Mouse (Mus musculus) heart, embryonic 16.5 days (tissue): ENCODE data around the gene Gm20388. TPM values are rescaled to one million over a fixed set of nuclear protein-coding genes. Genes with fewer than 3 reads are reported as not detected.

Source experiments
- ATAC-seq: fragments of 200-750 bp; cut with Nextera tagmentation; replicated peaks from 2 replicates; pipeline ENCODE4 v1.8.0; 2017; ENCODE audit warnings: moderate number of reproducible peaks; ENCODE audit not compliant: insufficient read depth, low FRiP score; ENCODE audit errors: extremely low read depth
- H3K27ac ChIP-seq: fragments of 300-500 bp; sonication (generic); 2 replicates; pipeline ENCODE4 v1.5.1; 2014; ENCODE audit warnings: mild to moderate bottlenecking, low read length, control low read depth, moderate library complexity
- H3K27me3 ChIP-seq: fragments of 300-500 bp; sonication (generic); 2 replicates; pipeline ENCODE4 v1.6.1; 2014; ENCODE audit warnings: low read length, mixed read lengths; ENCODE audit not compliant: control insufficient read depth, insufficient read depth
- H3K36me3 ChIP-seq: fragments of 300-500 bp; sonication (generic); 2 replicates; pipeline ENCODE4 v1.6.1; 2014; ENCODE audit not compliant: control insufficient read depth, insufficient read depth
- H3K4me1 ChIP-seq: fragments of 300-500 bp; sonication (generic); 2 replicates; pipeline ENCODE4 v1.6.1; 2014; ENCODE audit warnings: low read length, mixed read lengths; ENCODE audit not compliant: control insufficient read depth, insufficient read depth
- H3K4me2 ChIP-seq: fragments of 300-500 bp; sonication (generic); 2 replicates; pipeline ENCODE4 v1.6.1; 2014; ENCODE audit warnings: low read depth, mild to moderate bottlenecking, control low read depth, low read length
- H3K4me3 ChIP-seq: fragments of 300-500 bp; sonication (generic); 2 replicates; pipeline ENCODE4 v1.5.1; 2014; ENCODE audit warnings: mild to moderate bottlenecking, control low read depth, low read length
- H3K9ac ChIP-seq: fragments of 300-500 bp; sonication (generic); 2 replicates; pipeline ENCODE4 v1.6.1; 2014; ENCODE audit warnings: low read length, control low read depth
- H3K9me3 ChIP-seq: fragments of 300-500 bp; sonication (generic); replicated peaks from 2 replicates; pipeline ENCODE4 v1.6.1; 2016; ENCODE audit warnings: low read length; ENCODE audit not compliant: control insufficient read depth
- WGBS: fragments of 180-500 bp; shearing (Covaris S2); extraction: QIAGEN DNeasy Blood & Tissue Kit; methylation state at CpG from one replicate; pipeline ENCODE4 v1.1.7; 2014; 5-methylcytosine and 5-hydroxymethylcytosine counted together
- polyA plus RNA-seq: library from polyadenylated mRNA; unstranded; fragments of >200 nt; fragmentation: Nextera tagmentation; extraction: Ambion mirVana; gene quantifications from 2 replicates; pipeline ENCODE4 v1.2.1, GENCODE M21; 2015

Gene Gm20388
- polyA plus RNA-seq, 1 experiment from 2014 or later = 4.5 TPM

DNA sequence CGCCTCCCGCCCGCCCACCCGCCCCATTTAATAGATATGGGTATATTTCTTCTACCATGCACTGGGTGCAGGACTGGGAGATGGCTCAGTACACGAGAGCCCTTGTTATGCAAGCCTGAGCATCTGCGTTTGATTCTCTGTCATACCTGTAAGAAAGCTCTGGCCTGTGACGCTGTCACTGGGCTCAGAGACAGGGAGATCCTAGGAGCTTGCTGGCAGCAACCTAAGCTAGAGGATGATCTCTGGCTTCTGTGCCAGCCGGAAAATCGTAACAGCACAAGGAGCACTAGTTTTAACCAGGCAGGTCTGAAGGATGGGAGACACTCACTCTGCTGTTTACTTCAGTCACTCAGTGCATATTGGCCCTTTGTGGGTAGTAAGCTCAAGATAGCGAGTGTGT lies 33.0 kb downstream of the Gm20388 start:
- H3K9me3 ChIP-seq = no peaks in the 10 kb centered on the region
- WGBS = 89% methylated on average over 10 of the region's 10 CpGs
- no peak overlapping the region for H3K9ac ChIP-seq
- no peak overlapping the region for H3K4me3 ChIP-seq
- peaks cover 32% of the 10 kb centered on the region for H3K36me3 ChIP-seq
- H3K4me2 ChIP-seq = no peak overlapping the region
- no peaks in the 10 kb centered on the region for H3K4me1 ChIP-seq
- H3K27me3 ChIP-seq = no peaks in the 10 kb centered on the region
- H3K27ac ChIP-seq = no peak overlapping the region
- no peak for ATAC-seq

DNA sequence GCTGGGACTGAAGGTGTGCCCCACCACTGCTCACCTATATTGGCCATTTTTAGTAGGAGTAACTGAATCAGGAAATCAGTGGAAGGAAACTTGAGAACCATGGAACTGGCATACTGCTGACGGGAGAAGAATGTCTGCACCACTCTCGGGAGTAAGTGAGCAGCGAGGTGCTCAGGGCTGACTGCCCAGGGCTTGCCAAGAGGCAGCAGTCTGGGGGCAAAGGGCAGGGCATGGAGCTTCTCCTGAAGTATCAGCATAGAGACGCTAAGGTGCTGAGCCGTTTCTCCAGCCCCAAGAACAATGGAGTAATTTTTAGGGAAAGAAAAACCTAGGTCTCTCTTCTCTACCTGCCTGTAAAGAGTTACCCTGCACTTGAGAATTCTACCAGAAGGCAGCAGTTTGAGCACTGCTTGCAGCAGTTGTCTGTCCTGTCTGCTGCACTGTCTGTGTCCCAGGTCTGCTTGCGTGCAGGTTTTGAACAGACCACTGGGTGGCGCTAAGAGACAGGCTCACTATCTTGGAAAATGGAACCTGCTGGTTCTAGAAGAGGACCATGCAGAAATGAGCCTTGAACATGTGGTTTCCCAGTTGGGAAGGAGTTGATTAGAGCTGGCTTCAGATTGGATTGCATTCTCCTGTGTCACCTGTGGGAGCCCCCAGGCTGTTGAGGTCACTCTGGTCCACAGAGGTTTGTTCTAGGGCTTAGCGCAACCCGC lies 33.6 kb downstream of the Gm20388 start:
- Histone ChIP-seq H3K4me2 (no peak overlapping the region), H3K27ac (no peak overlapping the region), H3K36me3 (peaks cover 36% of the 10 kb centered on the region), H3K27me3 (no peaks in the 10 kb centered on the region), H3K9me3 (no peaks in the 10 kb centered on the region), H3K9ac (no peak overlapping the region), H3K4me1 (no peaks in the 10 kb centered on the region), H3K4me3 (no peak overlapping the region)
- no peak for ATAC-seq
- WGBS = 59% methylated on average over 9 of the region's 9 CpGs

DNA sequence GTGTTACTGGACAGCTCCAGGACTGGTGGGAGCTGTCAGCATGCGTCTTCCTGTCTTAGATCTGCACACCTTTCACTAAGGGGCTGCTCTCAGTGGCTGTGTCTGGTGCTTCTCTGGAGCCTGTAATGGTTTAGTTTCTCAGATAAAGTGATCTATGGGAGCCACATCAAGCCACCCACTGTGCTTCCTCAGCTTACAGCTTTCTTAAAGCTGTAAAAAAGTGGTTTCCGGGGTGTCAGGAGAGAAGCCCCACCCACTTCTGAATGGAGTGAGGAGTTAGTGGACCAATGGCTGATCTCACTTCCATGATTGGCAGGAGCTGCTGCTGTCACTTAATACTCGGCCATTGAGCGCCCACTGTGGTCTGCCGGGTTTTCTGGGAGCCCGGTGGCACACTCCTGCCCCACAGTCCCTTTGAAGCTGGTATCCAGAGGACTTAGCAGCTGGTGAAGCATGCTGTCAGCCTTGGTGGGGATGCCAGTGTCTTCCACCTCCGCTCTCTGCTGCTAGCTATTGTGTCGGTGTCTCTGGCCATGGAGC lies 35.8 kb downstream of the Gm20388 start:
- WGBS = 76% methylated on average over 8 of the region's 8 CpGs
- Histone ChIP-seq H3K36me3 (peaks cover 45% of the 10 kb centered on the region), H3K9ac (no peak overlapping the region), H3K4me3 (no peak overlapping the region), H3K27ac (no peak overlapping the region), H3K4me1 (no peaks in the 10 kb centered on the region), H3K27me3 (no peaks in the 10 kb centered on the region), H3K9me3 (no peaks in the 10 kb centered on the region), H3K4me2 (no peak overlapping the region)
- no peak for ATAC-seq

DNA sequence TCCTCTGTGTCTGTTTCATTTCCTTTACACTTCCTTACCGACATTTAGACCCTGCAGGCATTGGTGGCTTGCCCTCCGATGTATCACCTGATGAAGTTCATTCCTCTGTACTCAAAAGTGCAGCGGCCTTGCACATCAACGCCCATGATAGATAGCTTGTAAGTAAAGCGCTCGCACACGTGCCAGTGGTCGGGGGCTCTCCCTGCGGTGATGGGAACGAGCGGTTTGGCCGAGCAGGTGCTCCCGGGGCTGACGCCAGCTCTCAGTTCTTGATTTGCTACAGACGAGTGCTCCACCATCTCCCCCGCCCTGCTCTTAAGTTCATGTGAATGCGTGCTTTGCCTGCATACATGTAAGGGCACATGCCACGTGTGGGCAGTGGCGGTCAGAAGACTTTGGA lies 37.0 kb downstream of the Gm20388 start:
- no peak for ATAC-seq
- Histone ChIP-seq H3K9ac (no peak overlapping the region), H3K4me3 (no peak overlapping the region), H3K9me3 (no peaks in the 10 kb centered on the region), H3K36me3 (peaks cover 37% of the 10 kb centered on the region), H3K27ac (no peak overlapping the region), H3K27me3 (no peaks in the 10 kb centered on the region), H3K4me1 (no peaks in the 10 kb centered on the region), H3K4me2 (no peak overlapping the region)
- WGBS = 74% methylated on average over 19 of the region's 19 CpGs

DNA sequence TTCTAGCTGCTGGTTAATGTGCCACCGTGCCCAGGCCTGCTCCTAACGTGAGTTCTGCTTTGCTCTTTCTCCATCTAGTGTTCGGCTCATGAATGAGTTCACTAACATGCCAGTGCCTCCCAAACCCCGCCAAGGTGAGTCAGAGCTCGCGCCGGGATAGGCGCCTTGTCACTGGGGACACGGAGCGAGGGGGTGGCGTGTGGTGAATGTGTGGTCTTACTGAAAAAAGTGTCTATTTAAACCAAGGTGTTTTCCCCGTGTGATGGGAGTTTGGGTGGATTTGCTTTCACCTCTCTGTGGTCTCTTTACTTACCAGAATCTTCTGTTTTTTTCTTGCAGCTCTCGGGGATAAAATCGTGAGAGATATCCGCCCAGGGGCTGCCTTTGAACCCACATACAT lies 37.7 kb downstream of the Gm20388 start:
- Histone ChIP-seq H3K27me3 (no peaks in the 10 kb centered on the region), H3K9ac (no peak overlapping the region), H3K4me1 (no peaks in the 10 kb centered on the region), H3K27ac (no peak overlapping the region), H3K4me2 (no peak overlapping the region), H3K9me3 (no peaks in the 10 kb centered on the region), H3K4me3 (no peak overlapping the region), H3K36me3 (peaks cover 43% of the 10 kb centered on the region)
- ATAC-seq = no peak
- WGBS = 87% methylated on average over 15 of the region's 15 CpGs

DNA sequence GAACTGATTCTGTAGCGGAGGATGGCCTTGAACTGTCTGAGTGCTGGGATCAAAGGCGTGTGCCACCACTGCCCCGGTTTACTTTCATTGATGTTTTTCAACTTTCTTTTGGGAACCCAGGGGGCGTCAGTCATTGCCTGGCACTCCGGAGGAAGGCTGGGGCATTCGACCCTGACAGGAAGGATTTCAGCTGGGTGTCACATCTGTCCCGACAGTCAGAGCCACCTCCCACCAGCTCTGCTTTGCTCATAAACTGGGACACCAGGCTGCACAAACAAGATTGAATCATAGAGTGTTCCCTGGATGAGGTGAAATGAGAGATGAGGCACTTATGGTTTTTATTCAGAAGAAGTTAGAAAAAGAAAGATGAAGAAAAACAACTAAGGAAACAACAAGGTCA lies 41.6 kb downstream of the Gm20388 start:
- no peak for ATAC-seq
- peaks cover 66% of the 10 kb centered on the region for H3K36me3 ChIP-seq
- no peaks in the 10 kb centered on the region for H3K4me1 ChIP-seq
- H3K4me3 ChIP-seq = no peak overlapping the region
- 80% methylated on average over 7 of the region's 7 CpGs for WGBS
- H3K4me2 ChIP-seq = no peak overlapping the region
- no peak overlapping the region for H3K9ac ChIP-seq
- H3K9me3 ChIP-seq = no peaks in the 10 kb centered on the region
- no peak overlapping the region for H3K27ac ChIP-seq
- H3K27me3 ChIP-seq = no peaks in the 10 kb centered on the region

DNA sequence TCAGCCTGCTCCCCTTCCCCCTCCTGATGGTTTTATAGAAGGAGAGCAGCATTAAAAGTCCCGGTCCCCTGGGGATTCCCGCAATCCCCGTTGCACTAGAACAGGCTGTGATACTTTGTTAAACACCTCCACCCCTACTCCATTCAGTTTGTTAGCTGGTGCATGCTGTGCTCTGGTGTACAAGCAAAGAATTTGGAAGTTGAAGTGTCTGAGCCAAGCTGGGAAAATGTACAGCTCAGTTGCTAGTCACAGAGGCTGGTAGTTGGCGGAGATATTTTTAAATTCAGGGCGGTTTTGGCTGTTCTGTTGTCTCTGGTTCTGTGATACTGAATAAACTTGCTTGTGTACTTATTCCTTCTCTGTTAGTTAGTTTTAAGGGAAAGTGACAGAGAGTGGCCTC lies 42.1 kb downstream of the Gm20388 start:
- no peak for ATAC-seq
- Histone ChIP-seq H3K4me1 (no peaks in the 10 kb centered on the region), H3K4me2 (no peak overlapping the region), H3K36me3 (peaks cover 67% of the 10 kb centered on the region), H3K27me3 (no peaks in the 10 kb centered on the region), H3K9me3 (no peaks in the 10 kb centered on the region), H3K27ac (no peak overlapping the region), H3K4me3 (no peak overlapping the region), H3K9ac (no peak overlapping the region)
- 93% methylated on average over 5 of the region's 5 CpGs for WGBS

DNA sequence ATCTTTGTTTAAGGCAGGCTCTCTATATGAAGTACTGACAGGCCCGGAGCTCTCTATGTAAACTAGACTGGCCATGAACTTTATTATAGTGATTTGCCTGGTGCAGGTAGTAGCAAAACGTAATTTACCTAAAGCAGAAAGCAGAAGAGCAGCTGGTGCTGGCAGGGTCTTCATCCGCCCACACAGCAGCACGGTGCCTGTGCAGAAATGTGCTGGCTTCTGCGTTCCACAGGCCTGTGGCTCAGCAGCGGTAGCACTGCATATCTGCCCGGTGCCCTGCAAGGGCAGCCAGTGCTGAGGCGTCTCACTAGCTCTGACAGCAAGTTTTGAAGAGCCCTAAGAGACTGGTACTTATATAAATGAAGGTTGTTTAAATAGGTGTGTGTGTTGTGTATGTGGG lies 44.7 kb downstream of the Gm20388 start:
- H3K27ac ChIP-seq = no peak overlapping the region
- ATAC-seq = no peak
- no peaks in the 10 kb centered on the region; the same call in 1 of the 2 replicates for H3K4me1 ChIP-seq
- H3K27me3 ChIP-seq = no peaks in the 10 kb centered on the region
- H3K9me3 ChIP-seq = no peaks in the 10 kb centered on the region
- H3K36me3 ChIP-seq = peaks cover 59% of the 10 kb centered on the region
- 85% methylated on average over 8 of the region's 8 CpGs for WGBS
- H3K9ac ChIP-seq = no peak overlapping the region
- H3K4me3 ChIP-seq = no peak overlapping the region
- H3K4me2 ChIP-seq = no peak overlapping the region

DNA sequence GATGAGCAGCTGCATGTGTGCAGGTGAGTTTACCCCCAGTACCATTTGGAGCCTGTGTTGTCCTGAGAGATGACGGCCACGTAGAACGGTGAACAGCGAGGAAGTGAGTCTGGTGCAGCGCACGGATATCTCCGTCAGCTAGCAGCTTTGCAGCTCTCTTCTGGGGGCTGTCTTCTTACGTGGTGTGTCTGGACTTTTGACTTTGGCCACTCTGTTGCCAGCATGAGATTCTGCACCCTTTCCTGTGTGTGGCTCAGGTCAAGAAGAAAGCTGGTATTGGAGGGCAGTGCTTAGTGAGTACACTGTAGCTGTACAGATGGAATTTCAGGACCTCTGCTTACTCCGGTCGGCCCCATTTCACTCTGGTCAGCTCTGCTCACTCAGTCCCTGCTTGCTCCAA lies 47.4 kb downstream of the Gm20388 start:
- Histone ChIP-seq H3K4me3 (no peak overlapping the region), H3K27ac (no peak overlapping the region), H3K9ac (no peak overlapping the region), H3K4me1 (peaks cover 4% of the 10 kb centered on the region; the same call in 1 of the 2 replicates), H3K4me2 (no peak overlapping the region), H3K9me3 (no peaks in the 10 kb centered on the region), H3K27me3 (no peaks in the 10 kb centered on the region), H3K36me3 (peaks cover 41% of the 10 kb centered on the region)
- WGBS = 94% methylated on average over 10 of the region's 10 CpGs
- no peak for ATAC-seq
